Mouse (Mus musculus) heart, embryonic 13.5 days (tissue): ENCODE measurements around the gene Immt. TPM values are rescaled to one million over a fixed set of nuclear protein-coding genes. Genes with fewer than 3 reads are reported as not detected.
"Not testable (repeated sequence)": the region's sequence is repeated elsewhere in the genome, so short reads cannot be mapped to it uniquely, and the experiment has no call there.

Source experiments
- ATAC-seq: fragments of 200-750 bp; cut with Nextera tagmentation; 2 replicates; pipeline ENCODE4 v1.8.0; 2017; ENCODE audit warnings: moderate TSS enrichment; ENCODE audit not compliant: insufficient number of reproducible peaks, low FRiP score, low TSS enrichment; ENCODE audit errors: extremely low read depth
- H3K27ac ChIP-seq: fragments of 300-500 bp; sonication (generic); replicated peaks from 2 replicates; pipeline ENCODE4 v1.5.1; 2015; ENCODE audit warnings: moderate library complexity, mild to moderate bottlenecking, inconsistent platforms
- H3K27me3 ChIP-seq: fragments of 300-500 bp; sonication (generic); replicated peaks from 2 replicates; pipeline ENCODE4 v1.6.1; 2015; ENCODE audit warnings: mild to moderate bottlenecking, inconsistent platforms
- H3K36me3 ChIP-seq: fragments of 300-500 bp; sonication (generic); 2 replicates; pipeline ENCODE4 v1.6.1; 2015; ENCODE audit warnings: mild to moderate bottlenecking, inconsistent platforms
- H3K4me1 ChIP-seq: fragments of 300-500 bp; sonication (generic); 2 replicates; pipeline ENCODE4 v1.6.1; 2015; ENCODE audit warnings: inconsistent platforms
- H3K4me2 ChIP-seq: fragments of 300-500 bp; sonication (generic); 2 replicates; pipeline ENCODE4 v1.6.1; 2015; ENCODE audit warnings: inconsistent platforms, mild to moderate bottlenecking, moderate library complexity
- H3K4me3 ChIP-seq: fragments of 300-500 bp; sonication (generic); 2 replicates; pipeline ENCODE4 v1.5.1; 2015; ENCODE audit warnings: moderate library complexity, mild to moderate bottlenecking, inconsistent platforms
- H3K9ac ChIP-seq: fragments of 300-500 bp; sonication (generic); 2 replicates; pipeline ENCODE4 v1.6.1; 2015; ENCODE audit warnings: inconsistent platforms, mild to moderate bottlenecking, moderate library complexity
- H3K9me3 ChIP-seq: fragments of 300-500 bp; sonication (generic); 2 replicates; pipeline ENCODE4 v1.6.1; 2016; ENCODE audit warnings: inconsistent platforms
- WGBS: fragments of 180-500 bp; shearing (Covaris S2); methylation state at CpG from one replicate; pipeline ENCODE4 v1.1.7; 2015; ENCODE audit warnings: mixed read lengths; 5-methylcytosine and 5-hydroxymethylcytosine counted together
- polyA plus RNA-seq: library from polyadenylated mRNA; unstranded; fragments of >200 nt; fragmentation: Nextera tagmentation; extraction: Ambion mirVana; gene quantifications from 2 replicates; pipeline ENCODE4 v1.2.1, GENCODE M21; 2015

Gene Immt
- polyA plus RNA-seq, 1 experiment from 2014 or later, result 276 TPM

DNA sequence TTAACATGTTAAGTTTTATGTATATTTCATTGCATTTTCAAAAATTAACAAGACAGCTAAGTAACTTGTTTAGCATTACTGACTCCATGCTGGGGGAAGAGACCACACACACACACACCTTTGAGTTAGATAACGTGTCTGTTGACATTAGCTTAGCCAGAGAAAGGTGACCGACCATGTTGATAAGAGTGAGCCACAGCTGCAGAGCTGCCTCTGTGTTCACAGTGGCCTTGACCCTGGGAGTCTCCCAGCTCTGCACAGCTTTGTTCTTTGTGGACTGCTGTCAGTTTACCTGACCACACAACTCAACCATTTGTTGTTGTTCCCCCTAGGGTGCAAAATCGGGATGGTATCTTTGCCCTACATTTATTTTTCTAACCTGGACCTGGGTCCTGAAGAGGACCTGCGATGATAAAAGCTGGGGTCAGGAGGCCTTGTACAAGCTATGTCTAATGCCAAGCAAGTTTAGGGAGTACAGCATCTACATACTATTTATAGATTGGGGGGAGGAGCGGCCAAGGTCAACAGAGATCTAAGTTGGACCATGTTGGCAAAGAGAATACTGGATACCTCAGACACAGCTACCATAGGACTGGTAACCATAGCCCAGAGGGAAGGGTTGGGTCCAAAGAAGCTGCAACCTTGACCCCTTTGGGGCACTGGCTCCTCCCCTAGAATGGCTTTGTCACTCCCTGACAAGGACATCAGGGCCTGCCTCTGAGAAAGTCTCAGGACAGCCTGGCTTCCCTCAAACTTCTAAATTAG lies 80.7 kb downstream of the Immt start:
- no peak overlapping the region for H3K4me3 ChIP-seq
- 33% methylated on average over 5 of the region's 5 CpGs for WGBS
- no peaks in the 10 kb centered on the region for H3K9me3 ChIP-seq
- H3K36me3 ChIP-seq, result peaks cover 39% of the 10 kb centered on the region
- peak overlapping the region; percentile 57 for H3K27ac ChIP-seq
- peaks cover 42% of the 10 kb centered on the region for H3K4me1 ChIP-seq
- H3K9ac ChIP-seq, result no peak overlapping the region
- no peak for ATAC-seq
- no peaks in the 10 kb centered on the region for H3K27me3 ChIP-seq
- peak overlapping the region; percentile 36 for H3K4me2 ChIP-seq

DNA sequence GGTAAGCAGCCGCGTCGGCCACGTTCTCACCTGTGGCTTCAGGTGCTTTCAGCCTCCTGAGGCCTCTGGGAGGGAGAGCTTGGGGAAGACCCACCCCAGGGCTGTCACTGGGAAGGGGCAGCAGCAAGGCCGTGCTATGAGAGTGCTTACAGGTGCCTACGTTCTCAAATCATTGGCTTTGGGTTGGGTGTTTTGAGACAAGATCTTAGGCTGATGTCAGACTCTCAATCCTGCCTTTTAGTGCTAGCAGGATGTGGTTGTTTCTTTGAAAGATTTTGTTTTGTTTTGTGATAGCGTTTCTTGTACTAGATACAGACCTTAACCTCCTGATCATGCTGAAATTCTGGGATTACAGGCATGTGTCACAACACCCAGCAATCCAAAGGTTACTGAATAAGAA lies 89.6 kb downstream of the Immt start:
- no peak for ATAC-seq
- Histone ChIP-seq H3K4me3 (no peak overlapping the region), H3K9ac (no peak overlapping the region), H3K4me1 (no peaks in the 10 kb centered on the region), H3K36me3 (peaks cover 98% of the 10 kb centered on the region), H3K27me3 (no peaks in the 10 kb centered on the region), H3K9me3 (no peaks in the 10 kb centered on the region), H3K4me2 (no peak overlapping the region), H3K27ac (no peak overlapping the region)
- WGBS, result 85% methylated on average over 7 of the region's 7 CpGs

DNA sequence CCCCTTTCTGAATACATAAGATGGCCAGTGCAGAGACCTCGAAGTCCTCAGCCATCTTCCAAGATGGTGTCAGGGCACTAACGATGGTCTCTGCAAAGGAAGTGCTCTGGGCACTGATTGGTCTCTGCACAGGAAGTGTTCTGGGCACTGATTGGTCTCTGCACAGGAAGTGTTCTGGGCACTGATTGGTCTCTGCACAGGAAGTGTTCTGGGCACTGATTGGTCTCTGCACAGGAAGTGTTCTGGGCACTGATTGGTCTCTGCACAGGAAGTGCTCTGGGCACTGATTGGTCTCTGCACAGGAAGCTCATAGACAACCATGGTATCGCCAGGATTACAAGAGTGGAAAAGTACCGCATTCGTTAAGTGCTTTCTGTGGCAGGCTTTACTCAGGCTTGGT lies 94.1 kb downstream of the Immt start:
- ATAC-seq, H3K4me2 ChIP-seq, H3K27me3 ChIP-seq, H3K9ac ChIP-seq, H3K27ac ChIP-seq, H3K9me3 ChIP-seq, H3K4me3 ChIP-seq, H3K4me1 ChIP-seq: not testable (repeated sequence)
- H3K36me3 ChIP-seq, result peaks cover 94% of the 10 kb centered on the region
- WGBS, result 76% methylated on average over 5 of the region's 5 CpGs

Other genes with a start within 250 kb of the Immt start
- gene Kdm3a, start 198.3 kb upstream of the Immt start, polyA plus RNA-seq, result 27.0 and 33.2 TPM in 2 replicates
- gene Reep1, start 123.8 kb upstream of the Immt start, polyA plus RNA-seq, result 17.9 and 18.6 TPM in 2 replicates
- 53.1 and 60.9 TPM in 2 replicates for gene Mrpl35, start 4.4 kb upstream of the Immt start, polyA plus RNA-seq
- gene Ptcd3, start 77.4 kb downstream of the Immt start, polyA plus RNA-seq, result 95.2 and 102 TPM in 2 replicates
- gene Polr1a, start 77.7 kb downstream of the Immt start, polyA plus RNA-seq, result 23.1 and 24.2 TPM in 2 replicates